Mouse (Mus musculus): ENCODE measurements around the gene Rtl8b. TPM values are rescaled to one million over a fixed set of nuclear protein-coding genes. Genes with fewer than 3 reads are reported as not detected.

Gene Rtl8b
- 0.69 TPM for polyA plus RNA-seq (2014; fragmentation: Illumina TruSeq; extraction: RNeasy Lipid Tissue Mini Kit (QIAGEN cat#74804); ENCODE audit: low read depth, low replicate concordance)

DNA sequence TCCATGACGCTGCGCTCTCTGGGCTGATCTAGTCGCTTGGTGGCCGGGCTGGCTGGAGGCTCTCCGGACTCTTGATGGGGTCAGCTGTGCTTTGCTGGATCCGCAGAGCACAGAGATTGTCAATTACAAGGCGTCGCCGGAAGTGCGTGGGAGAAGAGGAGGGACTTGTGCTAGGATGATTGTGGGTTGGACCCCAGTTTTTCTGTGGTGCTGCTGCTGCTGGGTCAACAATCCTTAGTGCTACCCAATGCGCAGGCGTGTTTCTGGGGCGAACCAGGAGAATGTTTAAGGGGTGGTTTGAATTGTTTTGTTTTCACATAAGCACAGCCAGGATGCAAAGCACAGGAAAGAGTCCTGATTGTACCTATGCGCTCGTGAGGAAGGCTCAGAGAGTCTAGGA, at the start of gene Rtl8b:
Rtl8b (minus strand) TSS at position 115 of the 400 bp plus-strand sequence.

DNA sequence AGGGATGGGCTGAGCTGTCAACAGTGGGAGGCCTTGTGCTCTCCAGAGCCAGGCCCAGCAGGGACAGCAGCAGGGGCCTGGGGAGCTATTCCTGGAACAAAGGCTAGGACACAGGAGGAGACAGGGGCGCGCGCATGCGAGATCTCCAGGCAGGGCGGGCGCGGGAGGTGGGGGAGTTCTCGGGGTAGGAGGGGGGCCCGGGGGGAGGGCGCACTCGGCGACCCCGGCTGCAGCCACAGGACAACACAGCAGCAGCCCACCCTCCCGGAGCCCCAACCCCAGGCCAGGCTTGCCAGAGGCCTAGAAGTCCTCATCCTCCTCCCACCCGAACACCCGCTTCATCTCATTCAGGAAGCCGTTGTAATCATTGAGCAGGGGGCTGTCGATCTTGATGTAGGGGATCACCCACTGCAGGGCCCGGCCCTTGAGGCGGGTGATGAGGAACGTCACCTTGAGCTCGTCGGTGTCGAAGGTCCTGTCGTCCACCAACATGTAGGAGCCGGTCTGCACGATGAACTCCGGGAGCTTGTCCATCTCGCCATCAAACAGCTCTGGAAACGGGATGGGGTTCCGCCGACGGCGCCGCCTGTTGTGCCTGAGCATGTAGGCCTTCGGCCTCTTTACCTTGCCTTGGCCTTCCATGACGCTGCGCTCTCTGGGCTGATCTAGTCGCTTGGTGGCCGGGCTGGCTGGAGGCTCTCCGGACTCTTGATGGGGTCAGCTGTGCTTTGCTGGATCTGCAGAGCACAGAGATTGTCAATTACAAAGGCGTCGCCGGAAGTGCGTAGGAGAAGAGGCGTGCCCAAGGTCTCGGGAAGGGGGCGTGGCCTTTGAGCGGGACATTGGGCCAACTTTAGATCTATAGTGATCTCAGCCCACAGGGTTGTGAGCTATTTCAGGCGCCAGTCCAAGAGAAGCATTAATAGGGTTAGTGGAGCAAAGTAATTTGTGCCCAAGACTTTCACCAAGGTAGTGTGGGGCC, 26.9 kb downstream of the Rtl8b start, which contains the start of gene Rtl8a:
Rtl8a (minus strand) TSS at position 703 of the 982 bp plus-strand sequence.

Other genes with a start within 250 kb of the Rtl8b start
- gene Etd, start 235.5 kb downstream of the Rtl8b start, polyA plus RNA-seq (2014; fragmentation: Illumina TruSeq; extraction: RNeasy Lipid Tissue Mini Kit (QIAGEN cat#74804); ENCODE audit: low read depth, low replicate concordance), result not detected
- not detected for gene Rtl8c, start 62.4 kb downstream of the Rtl8b start, polyA plus RNA-seq (2014; fragmentation: Illumina TruSeq; extraction: RNeasy Lipid Tissue Mini Kit (QIAGEN cat#74804); ENCODE audit: low read depth, low replicate concordance)
- gene Gm14597, start 61.4 kb downstream of the Rtl8b start, polyA plus RNA-seq (2014; fragmentation: Illumina TruSeq; extraction: RNeasy Lipid Tissue Mini Kit (QIAGEN cat#74804); ENCODE audit: low read depth, low replicate concordance), result not detected
- gene Rtl8a, start 26.7 kb downstream of the Rtl8b start, polyA plus RNA-seq (2014; fragmentation: Illumina TruSeq; extraction: RNeasy Lipid Tissue Mini Kit (QIAGEN cat#74804); ENCODE audit: low read depth, low replicate concordance), result 2.7 TPM
- not detected for gene 4930502E18Rik, start 54.4 kb upstream of the Rtl8b start, polyA plus RNA-seq (2014; fragmentation: Illumina TruSeq; extraction: RNeasy Lipid Tissue Mini Kit (QIAGEN cat#74804); ENCODE audit: low read depth, low replicate concordance)
- not detected for gene 1700013H16Rik, start 87.4 kb upstream of the Rtl8b start, polyA plus RNA-seq (2014; fragmentation: Illumina TruSeq; extraction: RNeasy Lipid Tissue Mini Kit (QIAGEN cat#74804); ENCODE audit: low read depth, low replicate concordance)
- gene Zfp36l3, start 106.0 kb upstream of the Rtl8b start, polyA plus RNA-seq (2014; fragmentation: Illumina TruSeq; extraction: RNeasy Lipid Tissue Mini Kit (QIAGEN cat#74804); ENCODE audit: low read depth, low replicate concordance), result not detected
- 3.8 TPM for gene Xlr, start 127.3 kb upstream of the Rtl8b start, polyA plus RNA-seq (2014; fragmentation: Illumina TruSeq; extraction: RNeasy Lipid Tissue Mini Kit (QIAGEN cat#74804); ENCODE audit: low read depth, low replicate concordance)

Measured in liver, adult 10 weeks (tissue).